Mouse (Mus musculus): ENCODE measurements around the gene Nhp2. TPM values are rescaled to one million over a fixed set of nuclear protein-coding genes. Genes with fewer than 3 reads are reported as not detected.

Nhp2 gene
- total and polyA plus RNA-seq, 3 experiments = 649 to 6,489 (median 739) TPM

DNA sequence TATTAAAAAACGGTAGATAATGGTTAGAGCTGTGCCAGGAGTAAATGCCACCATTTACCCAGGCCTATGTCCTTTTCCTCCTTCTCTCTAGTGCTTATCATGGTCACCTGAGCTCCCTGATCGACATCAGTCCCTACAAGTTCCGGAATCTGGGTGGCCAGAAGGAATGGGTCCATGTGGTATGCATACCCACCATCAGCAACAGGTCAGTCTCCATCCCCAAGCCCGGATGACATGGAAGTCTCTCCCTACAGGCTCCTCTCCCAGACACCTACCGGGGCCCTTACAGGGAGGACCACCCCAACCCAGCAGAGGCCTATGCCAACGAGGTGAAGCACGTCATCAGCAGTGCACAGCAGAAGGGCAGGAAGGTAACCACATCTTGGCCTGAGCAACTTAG lies 27.6 kb upstream of the Nhp2 start:
- Histone ChIP-seq H3K4me3 (ENCODE audit: control insufficient read depth in 1 of 2, insufficient read depth in 1 of 2, low read depth in 2 of 2, low read length in 2 of 2) (no peak overlapping the region), H3K4me1 (ENCODE audit: control insufficient read depth in 1 of 2, insufficient read depth in 2 of 2, low read length in 2 of 2) (peaks cover 0 to 2% of the 10 kb centered on the region in 2 experiments; a peak in 1 of 4 replicates), H3K9me3 (replicated peaks; ENCODE audit: insufficient read depth, low read length) (no peaks in the 10 kb centered on the region), H3K36me3 (ENCODE audit: control insufficient read depth in 1 of 2, insufficient read depth in 2 of 2, low read length in 2 of 2) (peaks cover 20 to 50% of the 10 kb centered on the region in 2 experiments), H3K79me2 (ENCODE audit: control insufficient read depth, insufficient read depth, low read length, poor library complexity) (no peaks in the 10 kb centered on the region; the same call in 1 of the 2 replicates), H3K27ac (ENCODE audit: control insufficient read depth, low read depth, low read length) (no peak overlapping the region), H3K27me3 (ENCODE audit: control insufficient read depth in 1 of 2, insufficient read depth in 2 of 2, low read length in 2 of 2) (no peaks in the 10 kb centered on the region), H3K9ac (ENCODE audit: control insufficient read depth, low read depth, low read length, poor library complexity, severe bottlenecking) (no peak overlapping the region)
- peak; percentile 23 for DNase-seq (ENCODE audit: low read depth, low spot score)
- TF ChIP-seq NRF1 (IDR thresholded peaks at IDR 0.05; ENCODE audit: insufficient read depth, low read depth, low read length, poor library complexity, severe bottlenecking) (no peak), POLR2AphosphoS2 (IDR thresholded peaks at IDR 0.05; ENCODE audit: low read length) (peak; percentile 72; the same call in 1 of the 2 replicates), ZMIZ1 (IDR thresholded peaks at IDR 0.05; ENCODE audit: low read depth, low read length) (0 out of 2 replicates have a peak, but pooled peaks have one; percentile 47)

DNA sequence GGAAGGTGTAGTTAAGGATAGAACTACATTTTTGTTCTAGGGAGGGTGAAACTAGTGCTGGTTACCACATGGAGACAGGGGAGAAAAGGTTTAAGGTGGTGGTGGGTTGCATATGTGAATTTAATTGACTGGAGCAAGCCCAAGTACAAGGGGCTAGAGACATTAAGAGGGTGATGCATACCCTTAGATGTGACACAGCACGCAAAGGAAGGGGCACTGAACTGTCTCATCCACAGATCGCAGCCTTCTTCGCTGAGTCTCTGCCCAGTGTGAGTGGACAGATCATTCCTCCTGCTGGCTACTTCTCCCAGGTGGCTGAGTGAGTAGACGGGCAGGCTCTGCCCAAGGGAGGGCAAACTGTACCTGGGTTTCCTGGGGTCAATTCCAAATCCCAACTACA lies 26.2 kb upstream of the Nhp2 start:
- H3K36me3 ChIP-seq (ENCODE audit: control insufficient read depth in 1 of 2, insufficient read depth in 2 of 2, low read length in 2 of 2) = peaks cover 24 to 53% of the 10 kb centered on the region in 2 experiments
- TF ChIP-seq ZMIZ1 (IDR thresholded peaks at IDR 0.05; ENCODE audit: low read depth, low read length) (peak; percentile 53; the same call in 1 of the 2 replicates), NELFE (IDR thresholded peaks at IDR 0.05; ENCODE audit: low read depth, low read length) (no peak), EP300 (IDR thresholded peaks at IDR 0.05; ENCODE audit: low read depth in 1 of 2, low read length in 2 of 2) (0 out of 4 replicates have a peak, but pooled peaks of 1 of the 2 experiments have one; percentile 4), POLR2A (IDR thresholded peaks at IDR 0.05; ENCODE audit: control insufficient read depth in 1 of 2, insufficient read depth in 1 of 2, low read depth in 1 of 2, low read length in 2 of 2, poor library complexity in 1 of 2) (peak in 1 of 2 experiments; percentile 46; a peak in 1 of 4 replicates), HCFC1 (IDR thresholded peaks at IDR 0.05; ENCODE audit: low read depth, low read length) (no peak), JUND (IDR thresholded peaks at IDR 0.05; ENCODE audit: low read depth, low read length) (no peak), POLR2AphosphoS2 (IDR thresholded peaks at IDR 0.05; ENCODE audit: low read length) (0 out of 2 replicates have a peak, but pooled peaks have one; percentile 7), MYB (IDR thresholded peaks at IDR 0.05; ENCODE audit: low read depth, low read length) (no peak), SMC3 (IDR thresholded peaks at IDR 0.05; ENCODE audit: low read depth, low read length) (0 out of 2 replicates have a peak, but pooled peaks have one; percentile 18)
- peaks cover 2% of the 10 kb centered on the region in 2 experiments; a peak in 2 of 4 replicates for H3K4me1 ChIP-seq (ENCODE audit: control insufficient read depth in 1 of 2, insufficient read depth in 2 of 2, low read length in 2 of 2)
- no peak overlapping the region for H3K27ac ChIP-seq (ENCODE audit: control insufficient read depth, low read depth, low read length)
- H3K79me2 ChIP-seq (ENCODE audit: control insufficient read depth, insufficient read depth, low read length, poor library complexity) = no peaks in the 10 kb centered on the region; the same call in 1 of the 2 replicates
- no peak overlapping the region for H3K4me3 ChIP-seq (ENCODE audit: control insufficient read depth in 1 of 2, insufficient read depth in 1 of 2, low read depth in 2 of 2, low read length in 2 of 2)
- no peak overlapping the region for H3K9ac ChIP-seq (ENCODE audit: control insufficient read depth, low read depth, low read length, poor library complexity, severe bottlenecking)
- no peaks in the 10 kb centered on the region for H3K27me3 ChIP-seq (ENCODE audit: control insufficient read depth in 1 of 2, insufficient read depth in 2 of 2, low read length in 2 of 2)
- no peaks in the 10 kb centered on the region for H3K9me3 ChIP-seq (replicated peaks; ENCODE audit: insufficient read depth, low read length)
- peak; percentile 23 for DNase-seq (ENCODE audit: low read depth, low spot score)

- no peak overlapping the region for H3K27ac ChIP-seq (ENCODE audit: control insufficient read depth, low read depth, low read length)
- TF ChIP-seq RCOR1 (IDR thresholded peaks at IDR 0.05; ENCODE audit: low read depth, low read length) (no peak), CHD1 (IDR thresholded peaks at IDR 0.05; ENCODE audit: low read depth, low read length) (no peak), POLR2AphosphoS2 (IDR thresholded peaks at IDR 0.05; ENCODE audit: low read length) (peak; percentile 62; the same call in 1 of the 2 replicates)
- no peaks in the 10 kb centered on the region; the same call in 1 of the 2 replicates for H3K79me2 ChIP-seq (ENCODE audit: control insufficient read depth, insufficient read depth, low read length, poor library complexity)
- H3K27me3 ChIP-seq (ENCODE audit: control insufficient read depth in 1 of 2, insufficient read depth in 2 of 2, low read length in 2 of 2) = no peaks in the 10 kb centered on the region
- H3K4me1 ChIP-seq (ENCODE audit: control insufficient read depth in 1 of 2, insufficient read depth in 2 of 2, low read length in 2 of 2) = peaks cover 2 to 3% of the 10 kb centered on the region in 2 experiments; a peak in 2 of 4 replicates
- DNase-seq (ENCODE audit: low read depth, low spot score) = peak; percentile 36
- H3K9me3 ChIP-seq (replicated peaks; ENCODE audit: insufficient read depth, low read length) = no peaks in the 10 kb centered on the region
- no peak overlapping the region for H3K4me3 ChIP-seq (ENCODE audit: control insufficient read depth in 1 of 2, insufficient read depth in 1 of 2, low read depth in 2 of 2, low read length in 2 of 2)
- no peak overlapping the region for H3K9ac ChIP-seq (ENCODE audit: control insufficient read depth, low read depth, low read length, poor library complexity, severe bottlenecking)
- H3K36me3 ChIP-seq (ENCODE audit: control insufficient read depth in 1 of 2, insufficient read depth in 2 of 2, low read length in 2 of 2) = peaks cover 25 to 50% of the 10 kb centered on the region in 2 experiments
Observed at GRCm38 (mm10) chr11:51593849-51594248, 25.7 kb upstream of the Nhp2 start.

Data from MEL (cell line).